Mouse (Mus musculus) v-Abl transformed pro-B cells (cell line): Measurements from ENCODE around the gene Alox8.

ENCODE experiments used
- in situ Hi-C, 2 experiments: fragments of 400-800 bp; cut with MboI; formaldehyde crosslinking; loops; one replicate each; pipeline ENCODE4 v1.15.1; 2025; ENCODE audit not compliant: unreplicated experiment in 2 of 2

Alox8 gene

DNA sequence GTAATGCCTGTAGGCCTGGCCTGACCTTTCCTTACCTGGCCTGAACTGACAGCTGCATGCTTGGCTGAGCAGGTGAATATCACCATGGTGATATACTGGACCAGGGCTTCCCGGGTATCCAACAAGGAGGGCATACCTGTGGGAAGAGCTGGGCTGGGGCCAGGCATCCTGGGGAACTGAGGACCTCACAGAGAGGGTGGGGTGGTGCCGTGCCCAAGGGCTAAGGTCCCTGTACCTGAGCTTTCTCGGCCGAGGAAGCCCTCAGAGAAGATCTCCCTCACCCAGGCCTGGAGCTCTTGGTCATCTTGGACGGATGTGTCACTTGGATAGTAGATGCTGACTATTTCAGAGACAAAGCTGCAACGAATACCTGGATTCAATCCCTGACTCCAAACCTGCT, 11.7 kb downstream of the Alox8 start:
- in situ Hi-C loops: loop anchor here in 1 of 2 experiments (25.0 kb wide), 1 partner anchor 901 kb away; the partner anchor contains the start of gene Asgr2

DNA sequence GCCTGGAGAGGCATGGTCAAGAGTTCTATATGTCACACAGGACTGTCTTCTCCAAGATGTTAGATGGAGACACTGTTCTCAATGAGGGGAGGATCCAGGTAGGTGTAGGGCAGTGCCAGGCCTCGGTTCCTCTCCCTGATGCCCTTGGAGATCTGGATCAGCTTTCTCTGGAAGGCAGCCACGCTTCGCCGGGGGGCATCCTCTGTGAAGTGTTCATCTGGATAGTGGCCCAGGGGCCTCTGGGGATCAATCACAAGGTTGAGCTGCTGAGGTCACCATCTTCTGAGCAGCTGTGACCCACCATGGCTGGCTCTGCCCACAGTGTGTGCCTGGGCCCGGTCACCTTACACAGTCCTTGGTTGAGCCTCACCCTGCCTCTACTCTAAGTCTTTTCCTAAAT, 12.6 kb downstream of the Alox8 start:
- in situ Hi-C loops: loop anchor here in 1 of 2 experiments (25.0 kb wide), 1 partner anchor 902 kb away; the partner anchor contains the start of gene Asgr2

DNA sequence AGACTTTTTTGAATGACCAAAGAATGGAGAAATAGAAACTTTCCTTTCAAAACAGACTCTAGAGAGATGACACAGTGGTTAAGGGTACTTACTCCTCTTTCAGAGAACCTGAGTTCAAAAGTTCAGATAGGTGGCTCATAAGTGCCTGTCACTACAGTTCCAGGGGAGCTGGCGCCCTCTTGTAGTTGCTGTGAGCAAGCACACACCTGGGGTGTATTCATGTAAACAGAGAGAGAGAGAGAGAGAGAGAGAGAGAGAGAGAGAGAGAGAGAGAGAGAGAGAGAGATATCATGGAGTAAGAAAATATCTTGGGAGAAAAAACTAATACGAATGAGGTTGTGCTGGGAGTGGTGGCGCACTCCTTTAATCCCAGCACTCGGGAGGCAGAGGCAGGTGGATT, 17.5 kb downstream of the Alox8 start:
- in situ Hi-C loops: loop anchor here in 1 of 2 experiments (25.0 kb wide), 1 partner anchor 907 kb away; the partner anchor contains the start of gene Asgr2

DNA sequence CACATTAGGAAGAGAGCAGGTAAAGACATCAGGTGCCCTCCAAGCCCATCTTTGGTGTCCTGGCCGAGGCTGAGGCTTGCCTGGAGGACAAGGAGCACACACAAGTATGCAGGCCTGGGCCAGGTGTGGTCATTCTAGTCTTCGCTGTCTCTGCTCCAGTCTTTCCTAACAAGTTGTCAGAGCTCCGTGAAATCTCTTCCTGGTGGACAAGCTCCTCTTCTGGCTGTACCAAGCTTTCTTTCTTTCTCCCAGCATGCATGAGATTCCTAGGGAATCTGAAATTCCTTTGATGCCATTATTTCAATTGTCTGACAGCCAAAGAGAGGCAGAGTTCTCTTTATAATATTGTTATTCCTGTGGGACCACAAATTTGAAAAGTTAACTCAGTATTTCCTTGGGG, 18.1 kb downstream of the Alox8 start:
- in situ Hi-C loops: loop anchor here in 1 of 2 experiments (25.0 kb wide), 1 partner anchor 908 kb away; the partner anchor contains the start of gene Asgr2

DNA sequence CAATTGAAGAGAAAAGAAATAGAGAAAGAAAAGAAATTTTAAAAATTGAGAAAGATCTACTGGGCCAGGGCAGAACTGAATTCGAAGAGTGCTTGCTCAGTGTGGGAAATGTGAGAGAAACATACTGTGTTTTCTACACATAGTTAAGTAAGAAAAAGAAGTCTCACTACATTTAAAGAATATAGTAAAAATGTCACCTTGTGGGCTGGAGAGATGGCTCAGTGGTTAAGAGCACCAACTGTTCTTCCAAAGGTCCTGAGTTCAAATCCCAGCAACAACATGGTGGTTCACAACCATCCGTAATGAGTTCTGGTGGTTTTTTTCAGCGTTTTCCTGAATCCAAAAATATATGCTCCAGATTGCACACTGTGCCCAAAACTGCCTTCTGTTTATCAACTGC, 19.1 kb downstream of the Alox8 start:
- in situ Hi-C loops: loop anchor here in 1 of 2 experiments (25.0 kb wide), 1 partner anchor 909 kb away; the partner anchor contains the start of gene Asgr2

DNA sequence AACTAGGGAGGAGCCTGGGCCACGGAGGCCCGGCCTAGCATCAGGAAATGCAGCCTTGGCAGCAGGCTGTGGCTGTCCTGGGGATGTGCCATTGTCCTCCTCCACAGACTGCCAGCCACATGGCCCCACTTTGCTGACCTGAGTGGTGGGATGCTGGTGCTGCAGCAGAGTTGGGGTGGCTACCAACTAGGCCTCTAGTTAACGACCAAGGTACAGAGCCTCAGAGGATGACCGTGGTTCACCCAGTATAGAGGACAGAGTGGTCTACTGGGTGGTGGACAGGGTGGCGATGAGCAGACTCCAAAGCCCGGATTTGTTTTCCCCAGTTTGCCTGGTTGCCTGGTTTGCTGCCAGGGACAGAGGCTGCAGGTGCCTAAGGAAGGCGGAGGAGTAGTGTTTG, 22.9 kb downstream of the Alox8 start:
- in situ Hi-C loops: loop anchor here (25.0 kb wide), 2 partner anchors 913 to 1237 kb away; partner anchors contain the start of gene Asgr2 (in 1 of the 2)

DNA sequence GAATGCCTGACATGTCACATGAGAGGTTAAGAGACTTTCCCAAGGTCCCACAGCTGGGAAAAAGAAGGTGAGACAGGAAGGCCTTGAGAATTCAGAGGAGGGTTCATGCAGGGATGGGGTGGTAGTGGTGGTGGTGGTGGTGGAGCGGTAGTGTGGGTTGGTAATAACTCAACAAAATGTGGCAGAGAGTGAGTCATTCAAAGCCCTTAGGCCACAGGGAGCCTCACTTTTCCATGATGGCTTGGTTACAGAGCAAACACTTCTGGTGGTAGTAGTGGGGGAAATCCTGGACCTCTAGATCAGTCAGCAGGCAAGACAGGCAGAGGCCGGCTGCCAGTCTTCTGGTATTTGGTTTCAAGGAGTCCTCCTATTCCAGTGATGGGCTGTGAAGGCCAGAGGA, 25.0 kb downstream of the Alox8 start:
- in situ Hi-C loops: loop anchor here in 1 of 2 experiments (25.0 kb wide), 1 partner anchor 1235 kb away; no protein-coding TSS in a partner anchor

DNA sequence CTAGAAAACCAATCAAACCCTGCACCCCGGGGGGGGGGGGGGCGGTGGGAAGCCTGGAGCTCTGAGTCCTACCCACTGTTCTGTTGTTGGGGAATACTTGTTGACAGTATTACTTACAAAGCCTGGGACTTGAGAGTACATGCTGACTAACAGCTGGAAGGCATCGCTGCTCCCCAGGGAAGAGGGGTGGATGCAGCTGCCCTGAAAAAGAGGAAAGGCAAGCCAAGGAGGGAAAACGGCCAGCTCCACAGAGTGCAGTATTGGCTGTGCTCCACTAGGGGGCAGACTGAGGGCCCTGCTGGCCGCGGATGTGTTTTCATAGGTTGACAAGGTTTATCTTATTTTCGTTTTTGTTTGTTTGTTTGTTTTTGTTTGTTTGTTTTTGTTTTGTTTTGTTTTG, 26.0 kb downstream of the Alox8 start:
- in situ Hi-C loops: loop anchor here in 1 of 2 experiments (25.0 kb wide), 1 partner anchor 1234 kb away; no protein-coding TSS in a partner anchor

DNA sequence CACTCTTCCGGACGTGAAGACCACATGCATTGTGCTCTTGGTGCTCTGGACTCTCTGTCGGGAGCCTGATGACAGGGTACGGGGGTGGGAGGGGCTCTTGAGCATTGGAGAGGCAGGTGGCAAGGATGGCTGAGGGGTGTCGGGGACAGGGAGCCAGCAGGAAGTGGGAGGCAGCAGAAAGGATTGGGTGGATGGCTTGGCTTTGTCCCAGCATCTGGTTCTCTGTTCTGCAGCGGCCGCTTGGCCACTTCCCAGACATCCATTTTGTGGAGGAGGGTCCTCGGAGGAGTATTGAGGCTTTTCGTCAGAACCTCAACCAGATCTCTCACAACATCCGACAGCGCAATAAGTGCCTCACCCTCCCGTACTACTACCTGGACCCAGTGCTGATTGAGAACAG, 28.3 kb downstream of the Alox8 start:
- in situ Hi-C loops: loop anchor here in 1 of 2 experiments (25.0 kb wide), 1 partner anchor 1232 kb away; no protein-coding TSS in a partner anchor

DNA sequence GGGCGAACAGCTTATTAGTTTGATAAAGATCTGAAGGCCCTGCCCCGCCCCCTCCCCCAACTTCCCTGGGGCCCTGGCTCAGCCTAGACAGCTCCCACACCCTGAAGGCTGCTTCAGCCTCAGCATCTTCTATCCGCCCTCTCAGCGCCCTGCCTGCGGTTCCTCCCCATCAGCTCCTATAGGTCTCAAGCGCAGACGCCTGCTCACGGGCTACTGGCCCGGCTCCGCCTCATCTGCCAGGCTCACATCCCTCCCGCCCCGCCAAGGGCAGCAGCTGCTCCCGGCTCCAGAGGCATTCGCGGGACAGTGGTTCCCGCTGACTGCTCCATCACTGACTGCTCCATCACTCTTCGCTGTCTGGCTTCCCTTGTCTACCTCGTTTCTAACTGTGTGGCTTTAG, 40.8 kb downstream of the Alox8 start, which contains the start of gene Alox12b:
Gene Alox12b (plus strand): TSS at position 190 of the 400 bp plus-strand sequence.
- in situ Hi-C loops: loop anchor here in 1 of 2 experiments (25.0 kb wide), 1 partner anchor 1219 kb away; no protein-coding TSS in a partner anchor

DNA sequence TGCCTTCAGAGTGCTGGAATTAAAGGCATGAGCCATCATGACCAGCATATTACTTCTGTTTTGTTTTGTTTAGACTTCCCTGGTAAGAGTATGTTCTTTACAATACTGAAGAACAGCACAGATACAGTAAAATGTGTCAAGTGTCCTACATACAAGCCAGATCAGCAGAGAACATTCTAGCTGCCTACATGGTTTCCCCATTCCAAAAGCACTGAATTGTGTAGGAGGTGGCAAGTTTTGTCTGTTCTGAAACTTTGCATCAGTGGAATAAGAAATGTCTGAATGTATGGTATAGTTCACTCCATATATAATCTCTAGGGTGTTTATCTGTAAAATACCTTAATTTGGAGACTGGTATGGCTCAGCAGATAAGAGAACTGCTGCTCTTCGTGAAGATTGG, 42.3 kb downstream of the Alox8 start:
- in situ Hi-C loops: loop anchor here in 1 of 2 experiments (25.0 kb wide), 1 partner anchor 1218 kb away; no protein-coding TSS in a partner anchor

DNA sequence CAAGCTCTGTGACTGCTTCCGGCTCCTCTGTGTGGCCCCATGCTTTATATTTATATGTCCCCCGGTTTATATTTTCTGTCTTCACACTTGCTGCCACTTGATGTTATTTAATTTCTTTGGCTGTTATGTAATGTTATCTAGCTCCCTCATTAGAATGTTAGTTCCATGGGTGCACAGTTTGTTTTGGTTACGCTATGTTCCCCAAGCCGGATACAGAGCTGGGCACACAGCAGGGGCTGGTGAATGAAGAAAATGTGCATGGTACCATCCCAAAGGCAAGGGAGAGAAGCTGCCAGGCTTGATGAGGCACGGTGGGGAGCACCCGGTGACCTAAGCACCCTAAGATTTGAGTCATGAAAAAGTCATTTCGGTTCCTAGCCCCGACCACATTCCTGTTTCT, 43.8 kb downstream of the Alox8 start:
- in situ Hi-C loops: loop anchor here in 1 of 2 experiments (25.0 kb wide), 1 partner anchor 1217 kb away; no protein-coding TSS in a partner anchor

DNA sequence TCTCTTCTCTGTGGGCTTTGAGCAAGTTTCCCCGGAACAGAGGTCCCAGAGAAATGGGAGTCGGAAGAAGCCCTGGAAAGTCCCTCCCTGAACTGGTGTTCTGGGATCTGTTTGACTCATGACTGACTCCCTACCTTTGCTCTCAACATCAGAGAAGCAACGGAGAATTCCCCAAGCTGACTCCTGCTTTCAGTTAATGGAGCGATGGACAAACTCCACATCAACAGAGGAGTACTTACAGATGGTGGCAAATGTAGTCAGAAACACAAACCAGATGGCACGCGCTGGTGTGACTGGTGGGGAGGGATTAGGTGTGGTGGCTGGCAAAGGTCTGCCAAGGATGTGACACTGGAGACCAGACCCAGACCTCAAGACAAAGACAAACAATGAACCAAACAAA, 46.6 kb downstream of the Alox8 start:
- in situ Hi-C loops: loop anchor here in 1 of 2 experiments (25.0 kb wide), 1 partner anchor 1214 kb away; no protein-coding TSS in a partner anchor

DNA sequence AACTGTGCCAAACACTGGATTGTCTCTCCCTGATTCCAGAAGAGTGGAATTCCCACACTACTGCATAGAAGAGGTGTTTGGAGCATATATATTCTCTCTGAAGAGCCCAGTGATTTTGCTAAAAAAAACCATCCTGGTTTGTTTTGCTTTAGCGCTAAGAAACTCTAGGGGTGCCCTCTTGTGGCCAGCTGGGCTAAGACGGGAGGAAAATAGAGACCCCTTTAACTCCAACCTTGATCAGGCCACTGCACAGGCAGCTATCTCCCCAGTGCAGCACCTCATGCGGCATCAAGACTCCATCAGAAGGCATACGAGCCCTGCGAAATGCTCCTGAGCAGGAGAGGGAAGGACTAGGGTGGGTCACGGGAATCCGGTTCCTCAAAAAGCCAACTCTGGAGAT, 47.2 kb downstream of the Alox8 start:
- in situ Hi-C loops: loop anchor here in 1 of 2 experiments (25.0 kb wide), 1 partner anchor 1213 kb away; no protein-coding TSS in a partner anchor

DNA sequence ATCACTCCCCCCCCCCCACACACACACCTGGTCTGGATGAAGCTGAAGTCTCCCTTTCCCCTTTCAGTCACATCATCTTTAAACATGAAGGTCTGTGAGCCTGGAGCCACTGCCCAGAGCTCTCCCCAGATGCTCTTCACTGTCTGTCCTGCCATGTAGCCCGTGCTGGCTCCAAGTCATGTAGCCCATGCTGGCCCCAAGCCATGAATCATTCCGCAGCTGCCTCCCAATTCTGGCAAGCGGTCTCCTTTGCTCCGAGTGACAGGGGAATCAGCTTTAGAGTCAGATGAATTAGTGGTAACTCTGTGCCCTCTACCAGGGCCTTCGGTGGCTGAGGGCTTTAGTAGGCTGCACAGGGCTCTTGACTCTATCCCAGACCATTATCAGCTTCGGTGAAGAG, 47.9 kb downstream of the Alox8 start:
- in situ Hi-C loops: loop anchor here in 1 of 2 experiments (25.0 kb wide), 1 partner anchor 1212 kb away; no protein-coding TSS in a partner anchor

DNA sequence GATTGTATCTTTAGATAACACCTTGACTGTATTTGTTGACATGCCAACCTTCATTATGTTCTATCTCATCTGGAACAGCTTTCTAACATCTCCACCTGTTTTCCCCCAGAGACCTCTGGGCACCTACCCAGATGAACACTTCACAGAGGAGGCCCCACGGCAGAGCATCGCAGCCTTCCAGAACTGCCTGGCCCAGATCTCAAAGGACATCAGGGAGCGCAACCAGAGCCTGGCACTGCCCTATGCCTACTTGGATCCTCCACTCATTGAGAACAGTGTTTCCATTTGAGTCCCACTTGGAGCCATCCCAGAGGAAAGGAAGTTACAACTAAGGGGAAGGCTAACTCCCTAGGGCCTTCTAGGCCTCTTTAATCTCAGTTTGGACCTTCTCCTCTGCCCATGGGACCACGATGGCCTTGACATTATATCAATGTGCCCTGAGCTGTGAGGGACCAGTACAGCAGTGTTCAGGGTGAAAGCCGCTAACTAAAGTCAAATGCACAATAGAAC, 49.1 kb downstream of the Alox8 start:
- in situ Hi-C loops: no loop called here

DNA sequence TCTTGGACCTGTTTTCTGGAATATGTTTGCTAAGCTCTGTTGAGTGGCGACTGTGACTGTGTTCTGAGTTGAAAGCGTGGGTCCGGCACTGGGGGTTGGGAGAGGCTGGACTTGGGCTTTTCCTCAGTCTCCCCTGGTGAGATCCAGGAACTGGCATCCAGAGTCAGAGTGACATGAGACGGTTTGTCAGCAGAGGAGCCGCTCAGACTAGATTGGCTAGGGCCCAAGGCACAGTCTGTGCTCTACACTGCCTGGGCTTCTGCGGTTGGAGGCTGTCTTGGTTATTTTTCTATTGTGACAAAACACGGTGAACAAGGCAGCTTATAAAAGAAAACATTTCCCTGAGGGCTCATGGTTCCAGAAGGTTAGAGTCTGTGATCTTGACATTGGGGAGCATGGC, 50.1 kb downstream of the Alox8 start:
- in situ Hi-C loops: no loop called here

DNA sequence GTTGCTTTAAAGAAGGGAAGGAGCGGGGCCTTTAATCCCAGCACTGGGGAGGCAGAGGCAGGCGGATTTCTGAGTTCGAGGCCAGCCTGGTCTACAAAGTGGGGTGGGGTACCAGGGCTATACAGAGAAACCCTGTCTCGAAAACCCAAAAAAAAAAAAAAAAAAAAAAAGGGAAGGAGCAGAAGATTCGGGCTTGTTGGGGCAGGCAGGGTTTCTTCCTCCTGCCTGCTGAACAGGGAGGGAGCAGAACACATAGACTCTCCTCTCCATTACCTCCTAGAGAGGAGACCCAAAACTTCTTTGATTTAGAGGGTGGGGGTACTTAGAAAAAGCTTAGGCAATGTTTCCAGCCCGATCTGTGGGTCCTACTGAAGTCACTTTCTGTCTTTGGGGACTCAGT, 62.3 kb downstream of the Alox8 start:
- in situ Hi-C loops: no loop called here

DNA sequence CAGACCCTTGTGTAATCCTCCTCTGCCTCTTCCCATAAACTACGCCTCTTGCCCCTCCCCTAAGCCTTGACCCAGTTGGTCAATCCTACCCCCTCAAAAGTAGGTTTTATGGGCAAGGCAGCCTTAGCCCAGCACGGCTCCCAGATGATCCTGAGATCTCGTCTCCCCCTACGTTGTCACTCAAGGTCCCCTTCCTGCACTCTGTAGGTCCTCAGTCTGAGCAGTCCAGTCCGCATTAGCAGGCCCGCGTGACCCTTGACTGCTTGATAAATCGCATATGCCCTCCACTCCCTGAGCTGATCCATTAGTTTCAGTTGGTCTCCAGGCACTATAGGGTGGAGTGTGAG, 63.0 kb downstream of the Alox8 start:
- in situ Hi-C loops: no loop called here
